Mouse (Mus musculus): Measurements from ENCODE around the gene Prr3.
A peak's percentile ranks its signal among the peaks of the same experiment; 100 is the strongest.
"Not testable (repeated sequence)": the region's sequence is repeated elsewhere in the genome, so short reads cannot be mapped to it uniquely, and the experiment has no call there.

Gene Prr3

GRCm38 (mm10) chr17:35979401-35980362 is at the start of gene Prr3, which contains the start of gene Gnl1:
TSS of gene Prr3 (minus strand) at chr17:35980236.
TSS of gene Gnl1 (plus strand) at chr17:35979851.
- DNase-seq = peak; percentile 93

DNA sequence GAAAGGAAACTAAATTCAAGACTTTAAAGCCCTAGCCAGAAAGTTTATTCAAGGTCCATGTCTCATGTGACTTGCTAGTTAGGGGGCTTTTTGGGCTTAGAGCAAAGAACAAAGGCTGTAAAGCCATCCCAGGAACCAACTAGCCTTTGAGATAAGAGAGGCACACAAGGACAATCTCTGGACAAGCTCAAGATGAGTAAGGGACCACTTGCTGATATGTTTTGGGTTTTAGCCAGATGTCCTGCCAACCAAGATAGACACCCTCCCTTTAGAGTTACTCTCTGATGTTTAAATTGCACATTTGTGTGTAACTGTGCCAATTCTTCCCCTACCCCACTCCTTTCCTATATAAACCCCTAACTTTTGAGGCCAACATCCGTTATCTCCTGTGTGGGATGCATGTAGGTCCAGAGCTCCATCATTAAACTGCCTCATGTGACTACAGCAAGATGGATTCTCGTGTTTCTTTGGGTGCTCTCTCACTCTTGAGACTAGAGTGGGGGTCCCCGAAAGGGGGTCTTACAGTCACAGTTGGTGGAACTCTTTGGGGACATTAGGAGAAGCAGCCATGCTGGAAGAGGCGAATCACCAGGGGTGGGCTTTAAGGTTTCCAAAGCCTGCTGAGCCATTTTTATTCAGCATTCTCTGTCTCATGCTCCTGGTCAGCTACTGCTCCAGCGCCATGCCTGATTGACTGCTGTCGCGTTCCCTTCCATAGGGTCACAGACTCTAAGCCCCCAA is 49.0 kb upstream of the Prr3 start:
- no peak for DNase-seq

DNA sequence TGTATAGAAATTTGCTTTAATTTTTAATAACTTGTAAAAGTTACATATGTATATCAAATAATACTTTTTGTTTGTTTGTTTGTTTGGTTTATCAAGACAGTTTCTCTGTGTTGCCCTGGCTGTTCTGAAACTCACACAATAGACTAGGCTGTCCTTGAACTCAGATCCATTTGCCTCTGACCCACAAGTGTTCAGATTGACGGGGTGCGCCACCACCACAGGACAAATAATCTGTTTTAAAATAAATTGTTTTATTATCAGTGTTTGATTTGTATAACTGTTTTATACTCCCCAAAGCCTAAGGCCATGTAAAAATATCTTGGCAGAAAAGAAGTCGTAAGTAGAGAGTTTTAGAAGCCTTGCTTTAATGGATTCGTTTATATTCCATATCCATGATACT is 47.6 kb upstream of the Prr3 start:
- DNase-seq = no peak

DNA sequence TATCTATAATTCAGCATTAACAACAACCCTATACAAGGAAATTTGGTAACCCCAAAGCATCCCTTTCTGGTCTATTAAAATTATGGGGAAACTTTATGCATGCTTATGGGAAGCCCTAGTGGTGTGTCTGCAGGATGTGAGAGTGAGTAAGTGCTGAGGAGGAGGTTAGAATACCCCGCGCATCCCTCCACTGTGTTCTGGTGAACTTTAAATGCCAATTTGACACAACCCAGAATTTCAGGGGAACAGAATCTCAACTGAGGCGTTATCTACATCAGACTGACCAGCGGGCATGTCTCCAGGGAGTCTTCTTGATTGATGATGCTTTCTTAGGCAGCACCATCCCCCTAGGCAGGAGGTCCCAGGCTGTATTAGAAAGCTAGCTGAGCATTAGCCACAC is 45.9 kb upstream of the Prr3 start:
- DNase-seq = no peak

- DNase-seq = no peak
These were observed 45.2 kb upstream of the Prr3 start for GRCm38 (mm10) chr17:36025197-36025596.

GRCm38 (mm10) chr17:36023710-36024654 is 43.9 kb upstream of the Prr3 start:
- no peak for DNase-seq

GRCm38 (mm10) chr17:36022922-36023321 is 42.9 kb upstream of the Prr3 start:
- DNase-seq = no peak

DNA sequence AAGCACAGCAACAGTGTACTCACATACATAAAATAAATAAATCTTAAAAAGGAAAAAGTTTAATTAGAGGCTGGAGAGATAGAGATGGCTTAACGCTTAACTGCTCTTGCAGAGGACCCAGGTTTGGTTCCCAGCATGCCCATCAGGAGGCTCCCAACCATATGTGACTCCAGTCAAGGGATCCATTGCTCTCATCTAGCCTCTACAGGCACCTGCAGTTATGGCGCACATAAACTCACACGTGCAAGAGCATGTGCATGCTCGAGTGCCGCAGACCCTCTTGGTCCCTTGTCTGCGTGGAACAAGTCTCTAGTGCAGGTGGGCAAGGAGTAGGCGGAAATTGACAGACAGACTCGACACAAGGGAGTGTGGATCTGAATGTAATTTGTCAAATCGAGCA is 42.1 kb upstream of the Prr3 start:
- DNase-seq = no peak

DNA sequence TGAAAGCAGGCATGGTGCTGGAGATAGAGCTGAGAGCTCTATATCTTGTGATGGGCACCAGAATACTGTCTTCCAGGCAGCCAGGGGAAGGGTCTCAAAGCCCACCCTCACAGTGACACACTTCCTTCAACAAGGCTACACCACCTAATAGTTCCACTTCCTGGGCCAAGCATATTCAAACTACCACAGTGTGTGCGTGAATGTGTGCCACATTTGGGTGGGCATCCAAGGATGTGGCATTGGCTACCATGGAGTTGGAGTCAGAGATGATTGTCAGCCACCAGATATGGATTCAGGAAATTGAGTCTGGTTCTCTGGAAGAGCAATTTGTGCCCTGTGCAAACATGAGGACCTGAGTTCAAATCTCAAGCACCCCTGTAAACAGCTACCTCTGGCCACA is 41.3 kb upstream of the Prr3 start:
- no peak for DNase-seq

DNA sequence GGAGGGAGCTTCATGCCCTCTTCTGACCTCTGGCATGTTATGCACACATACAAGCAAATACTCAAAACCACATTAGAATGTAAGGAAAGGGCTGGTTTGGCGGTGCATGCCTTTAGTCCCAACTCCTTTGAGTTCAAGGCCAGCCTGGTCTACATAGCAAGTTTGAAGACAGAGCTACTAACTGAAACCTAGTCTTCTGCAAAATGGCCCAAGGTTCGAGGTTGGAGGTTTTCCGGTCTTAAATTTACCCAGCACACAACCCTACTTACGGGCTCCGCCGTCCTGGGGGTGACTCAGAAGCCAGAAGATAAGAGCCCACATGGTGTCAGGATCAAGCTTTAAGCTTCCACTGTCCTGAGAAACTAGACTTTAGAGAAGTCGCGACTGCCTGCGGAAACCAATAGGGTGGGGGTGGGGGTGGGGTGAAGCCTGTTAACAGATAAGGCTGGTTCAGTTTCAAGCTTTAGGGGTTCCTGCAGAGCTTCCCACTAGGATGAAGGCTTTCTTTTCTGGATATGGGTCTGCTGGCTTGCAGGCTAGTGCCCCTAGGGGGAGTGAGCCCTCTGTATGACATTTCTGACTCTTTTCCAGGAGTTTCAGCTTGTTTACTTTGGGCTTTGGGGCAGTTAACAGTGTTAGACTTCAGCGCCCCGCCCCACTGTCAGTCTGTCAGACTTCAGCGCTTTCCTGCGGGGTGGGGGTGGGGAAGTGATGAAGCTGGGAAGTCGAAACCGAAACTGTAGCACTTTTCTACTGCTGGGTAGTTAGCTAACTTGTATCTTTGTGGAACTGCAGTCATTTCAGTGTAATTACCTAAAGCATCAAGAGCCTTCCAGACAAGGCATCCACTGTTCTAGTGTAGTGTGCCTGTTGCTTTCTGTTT is 40.4 kb upstream of the Prr3 start, which contains the start of gene H2-T24:
TSS of gene H2-T24 (minus strand) at position 370 of the 883 bp plus-strand sequence.
- peak; percentile 85 for DNase-seq

DNA sequence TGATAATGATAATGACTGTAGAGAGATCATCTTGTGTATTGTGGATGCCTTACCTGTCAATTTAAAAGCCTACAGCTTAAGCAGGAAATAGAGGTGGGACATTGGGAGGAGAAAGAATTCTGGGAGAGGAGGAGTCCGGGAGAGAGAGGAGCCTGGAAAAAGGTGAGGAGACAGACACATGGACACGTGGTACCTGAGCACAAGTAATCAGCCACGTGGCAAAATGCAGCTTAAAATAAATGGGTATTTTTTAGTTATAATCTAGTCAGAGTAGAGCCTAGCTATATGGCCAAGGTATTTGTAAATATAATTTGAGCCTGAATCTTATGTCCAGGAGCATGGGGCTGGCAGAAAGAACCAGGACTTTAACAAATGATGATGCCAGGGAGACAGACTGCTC is 39.5 kb upstream of the Prr3 start:
- DNase-seq = no peak

DNA sequence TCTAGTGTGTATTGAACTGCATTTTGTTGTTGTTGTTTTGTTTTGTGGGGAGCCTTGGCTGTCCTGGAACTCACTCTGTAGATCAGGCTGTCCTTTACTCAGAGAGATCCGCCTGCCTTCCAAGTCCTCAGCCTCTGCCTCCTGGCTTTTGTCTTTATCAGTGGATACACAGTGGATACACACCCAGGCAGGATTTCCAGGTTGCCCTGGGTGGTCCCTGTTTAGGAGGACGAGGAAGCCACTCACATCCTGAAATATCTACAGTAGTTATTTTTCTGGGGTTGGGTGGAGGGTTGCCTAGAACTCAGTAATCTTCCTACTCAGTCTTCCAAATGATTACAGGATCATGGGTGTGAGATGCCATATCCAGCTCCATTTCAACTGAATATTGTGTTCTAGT is 38.9 kb upstream of the Prr3 start:
- DNase-seq = no peak

GRCm38 (mm10) chr17:36017046-36017445 is 37.0 kb upstream of the Prr3 start:
- DNase-seq = no peak

- no peak for DNase-seq
These were observed 34.9 kb upstream of the Prr3 start for GRCm38 (mm10) chr17:36014977-36015376.

GRCm38 (mm10) chr17:36004409-36004808 is 24.4 kb upstream of the Prr3 start:
- DNase-seq = not testable (repeated sequence)

DNA sequence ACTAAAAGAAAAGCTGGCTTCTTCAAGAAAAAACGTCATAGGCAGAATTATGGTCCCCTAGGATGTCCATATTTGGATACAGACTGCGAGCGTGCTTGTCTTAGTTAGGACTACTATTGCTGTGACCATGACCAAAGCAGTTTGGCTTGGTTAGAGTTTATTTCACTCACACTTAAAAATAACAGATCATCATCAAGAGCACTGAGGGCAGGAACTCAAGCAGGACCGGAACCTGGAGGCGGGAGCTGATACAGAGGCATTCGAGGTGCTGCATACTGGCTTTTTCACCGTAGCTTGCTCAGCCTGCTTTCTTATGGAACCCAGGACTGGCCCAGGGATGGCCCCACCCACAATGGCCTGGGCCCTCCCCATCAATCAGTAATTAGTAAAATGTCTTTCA is 23.3 kb upstream of the Prr3 start:
- no peak for DNase-seq

GRCm38 (mm10) chr17:36001966-36002365 is 21.9 kb upstream of the Prr3 start:
- DNase-seq = no peak

DNA sequence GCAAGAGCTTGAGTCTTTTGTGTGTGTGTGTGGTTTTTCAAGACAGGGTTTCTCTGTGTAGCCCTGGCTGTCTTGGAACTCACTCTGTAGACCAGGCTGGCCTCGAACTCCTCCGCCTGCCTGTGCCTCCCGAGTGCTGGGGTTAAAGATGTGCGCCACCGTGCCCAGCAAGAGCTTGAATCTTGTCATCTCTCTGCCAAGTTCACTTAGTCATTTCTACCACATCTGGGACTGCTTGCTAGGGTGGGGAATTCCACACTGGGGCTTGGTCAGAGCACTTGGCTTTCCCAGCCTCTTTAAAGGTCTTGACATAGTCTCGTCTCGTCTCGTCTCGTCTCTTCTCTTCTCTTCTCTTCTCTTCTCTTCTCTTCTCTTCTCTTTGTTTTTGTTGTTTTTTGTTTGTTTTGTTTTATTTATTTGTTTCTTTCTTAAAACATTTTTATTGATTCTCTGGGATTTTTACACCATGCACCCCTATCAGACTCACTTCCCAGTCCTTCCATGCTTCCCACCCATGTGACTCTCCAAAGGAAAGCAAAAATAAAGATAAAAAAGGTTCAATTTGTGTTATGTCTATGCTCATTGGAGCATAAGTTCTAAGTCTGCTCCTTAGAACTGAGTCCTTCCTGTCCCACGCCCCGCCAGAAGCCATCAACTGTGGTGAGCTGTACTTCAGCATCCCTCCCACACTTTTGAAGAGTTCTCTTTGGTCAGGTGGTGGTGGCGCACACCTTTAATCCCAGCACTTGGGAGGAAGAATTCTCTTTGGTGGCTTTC is 21.3 kb upstream of the Prr3 start:
- DNase-seq = peak; percentile 55

DNA sequence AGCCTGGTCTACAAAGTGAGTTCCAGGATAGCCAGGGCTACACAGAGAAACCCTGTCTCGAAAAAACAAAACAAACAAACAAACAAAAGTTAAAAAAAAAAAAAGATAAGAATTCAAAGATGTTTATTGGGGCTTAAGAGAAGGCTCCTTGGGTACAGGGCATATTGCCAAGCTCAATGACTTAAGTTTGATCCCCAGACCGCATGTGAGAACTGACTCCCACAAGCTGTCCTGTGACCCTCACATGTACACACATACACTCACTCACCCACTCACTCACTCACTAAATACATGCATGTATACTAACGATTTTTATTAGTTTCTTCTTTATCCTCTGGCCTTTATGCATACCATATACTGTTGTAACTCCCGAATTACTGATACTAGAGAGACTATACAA is 20.3 kb upstream of the Prr3 start:
- DNase-seq = no peak

DNA sequence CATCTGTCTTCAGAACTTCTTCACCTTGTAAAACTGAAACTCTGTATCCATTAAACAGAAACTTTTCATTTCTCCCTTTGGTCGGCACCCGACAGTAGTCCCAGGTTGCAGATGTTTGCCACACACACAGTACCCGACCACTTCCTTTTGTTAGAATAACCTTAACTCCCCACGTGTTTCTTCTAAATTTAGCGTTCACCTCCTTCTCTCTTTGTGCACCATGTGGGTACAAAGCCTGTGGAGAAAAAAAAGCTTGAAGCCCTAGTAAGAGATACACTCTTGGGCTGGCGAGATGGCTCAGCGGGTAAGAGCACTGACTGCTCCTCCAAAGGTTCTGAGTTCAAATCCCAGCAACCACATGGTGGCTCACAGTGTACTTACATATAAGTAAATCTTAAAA is 19.3 kb upstream of the Prr3 start:
- peak; percentile 71 for DNase-seq

Data from thymus, postnatal 4 days (tissue).